Mouse (Mus musculus): ENCODE data around the gene Cntn5.

The Cntn5 gene

GRCm38 (mm10) chr9:9899070-9899469 is 1005.5 kb downstream of the Cntn5 start:
- DNase-seq (ENCODE audit: low spot score) = no peak

- DNase-seq (ENCODE audit: low spot score) = no peak
These were observed 1018.4 kb downstream of the Cntn5 start for GRCm38 (mm10) chr9:9886210-9886609.

GRCm38 (mm10) chr9:9882779-9883383 is 1021.7 kb downstream of the Cntn5 start:
- no peak for DNase-seq (ENCODE audit: low spot score)

GRCm38 (mm10) chr9:9872112-9873035 is 1032.2 kb downstream of the Cntn5 start:
- no peak for DNase-seq (ENCODE audit: low spot score)

- no peak for DNase-seq (ENCODE audit: low spot score)
These were observed 1043.9 kb downstream of the Cntn5 start for GRCm38 (mm10) chr9:9860631-9861030.

GRCm38 (mm10) chr9:9859323-9859722 is 1045.3 kb downstream of the Cntn5 start:
- DNase-seq (ENCODE audit: low spot score) = no peak

DNA sequence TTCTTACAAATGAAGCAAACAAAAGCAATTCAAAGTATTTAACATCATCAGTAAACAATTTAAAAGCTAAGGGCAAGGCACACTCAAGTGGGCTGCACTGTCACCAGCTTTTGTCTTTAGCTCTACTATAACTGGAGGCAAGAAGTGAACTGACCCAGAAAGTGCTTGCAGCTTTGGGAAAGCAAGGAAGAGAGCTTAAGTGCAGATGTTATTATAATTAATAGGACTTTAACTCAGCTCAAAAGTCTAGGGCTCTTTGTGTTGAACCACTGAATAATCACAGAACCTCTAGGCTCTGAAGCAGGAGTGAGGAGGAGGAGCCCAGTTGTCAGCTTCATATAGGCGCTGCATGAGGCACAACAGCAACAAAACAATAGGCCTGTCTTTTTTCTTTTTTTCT is 1049.8 kb downstream of the Cntn5 start:
- no peak for DNase-seq (ENCODE audit: low spot score)

- DNase-seq (ENCODE audit: low spot score) = no peak
These were observed 1074.3 kb downstream of the Cntn5 start for GRCm38 (mm10) chr9:9830231-9830630.

DNA sequence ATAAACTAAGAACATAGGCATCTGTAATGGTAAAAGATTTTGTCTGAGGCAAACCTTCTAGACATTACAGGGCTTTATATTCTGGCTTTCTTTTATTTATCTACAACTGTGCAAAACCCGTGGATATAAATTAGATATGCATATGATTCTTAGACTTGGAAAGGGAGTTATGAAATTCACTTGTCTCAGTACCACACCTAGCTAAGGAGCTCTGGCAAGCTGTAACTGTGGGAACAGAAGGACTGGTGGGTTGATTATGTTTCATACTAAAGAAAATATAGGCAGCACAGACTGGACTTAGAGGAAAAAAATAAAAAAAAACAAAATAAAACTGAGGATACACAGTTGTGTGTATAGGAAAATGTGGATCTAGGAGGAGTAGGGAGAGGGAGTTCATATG is 1084.6 kb downstream of the Cntn5 start:
- DNase-seq (ENCODE audit: low spot score) = no peak

GRCm38 (mm10) chr9:9817477-9817876 is 1087.1 kb downstream of the Cntn5 start:
- DNase-seq (ENCODE audit: low spot score) = no peak

GRCm38 (mm10) chr9:9799546-9799945 is 1105.0 kb downstream of the Cntn5 start:
- no peak for DNase-seq (ENCODE audit: low spot score)

DNA sequence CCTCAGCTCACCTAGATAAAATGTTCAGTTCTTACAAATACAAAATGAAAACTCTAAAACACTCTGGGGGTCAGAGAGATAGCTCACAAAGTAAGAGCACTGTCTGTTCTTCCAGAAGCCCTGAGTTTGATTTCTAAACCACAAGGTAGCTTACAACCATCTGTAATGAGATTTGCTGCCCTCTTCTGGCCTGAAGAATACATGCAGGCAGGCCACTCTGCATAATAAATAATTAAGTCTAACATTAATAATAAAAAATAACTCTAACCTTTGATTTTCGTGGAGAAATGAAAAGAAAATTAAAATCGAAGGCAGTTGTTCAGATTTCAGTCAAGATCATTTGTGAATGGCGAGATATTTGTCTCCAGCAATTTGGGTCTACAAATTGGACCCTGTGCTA is 1120.9 kb downstream of the Cntn5 start:
- no peak for DNase-seq (ENCODE audit: low spot score)

- DNase-seq (ENCODE audit: low spot score) = no peak
These were observed 1123.3 kb downstream of the Cntn5 start for GRCm38 (mm10) chr9:9781157-9781884.

DNA sequence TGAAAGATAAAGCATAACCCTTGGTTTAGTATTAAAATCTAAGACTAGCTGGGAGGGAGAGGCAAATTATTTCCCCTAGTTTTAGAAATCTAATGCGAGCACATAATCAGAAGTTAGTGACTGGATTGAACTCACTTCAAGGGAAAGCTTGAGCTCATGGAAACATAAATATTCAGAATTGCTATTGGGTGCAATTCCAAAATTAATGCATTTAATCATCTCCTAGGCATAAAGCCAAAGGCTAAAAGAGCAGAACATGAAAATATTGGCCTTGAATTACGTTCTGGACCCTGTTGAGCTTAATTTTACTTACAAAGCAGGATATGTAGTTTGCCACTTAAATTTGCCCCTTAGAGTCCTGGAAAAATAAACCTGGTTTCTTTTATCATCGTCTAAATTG is 1124.9 kb downstream of the Cntn5 start:
- DNase-seq (ENCODE audit: low spot score) = no peak

DNA sequence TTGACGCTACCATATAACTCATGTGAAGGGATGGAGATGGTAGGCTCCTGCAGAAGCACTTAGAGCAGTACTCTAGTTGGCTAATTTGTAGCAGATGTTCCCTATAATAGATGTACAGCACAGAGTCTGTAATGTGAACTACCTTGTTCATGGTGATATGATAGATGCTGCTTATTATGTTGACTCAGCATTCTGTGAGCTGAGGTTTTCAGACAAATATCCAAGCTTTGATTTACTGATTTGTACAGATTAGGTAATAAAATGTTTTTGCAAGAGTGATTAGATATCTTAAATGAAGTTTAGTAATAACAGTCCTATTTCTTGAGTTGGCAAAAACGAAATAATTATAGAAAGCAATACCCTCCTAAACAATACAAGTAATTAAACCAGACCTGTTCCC is 1133.8 kb downstream of the Cntn5 start:
- DNase-seq (ENCODE audit: low spot score) = no peak

DNA sequence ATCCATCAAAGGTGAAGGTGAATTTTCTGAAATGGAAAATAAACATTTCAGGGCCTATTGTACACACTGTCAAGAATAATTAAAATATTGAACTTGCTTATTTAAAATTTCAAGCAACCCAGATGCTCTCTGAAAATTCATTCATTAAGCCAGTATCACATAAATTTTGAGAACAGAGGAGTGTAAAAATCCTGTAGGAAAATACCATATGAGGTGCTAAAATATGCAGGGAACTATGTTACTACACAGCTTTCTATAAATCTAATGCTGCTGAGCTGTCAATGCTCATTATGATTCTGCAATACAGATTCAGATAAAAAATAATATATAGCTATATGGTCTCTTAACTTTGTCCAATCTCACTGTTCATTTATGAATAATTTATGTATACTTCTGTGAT is 1134.9 kb downstream of the Cntn5 start:
- DNase-seq (ENCODE audit: low spot score) = no peak

DNA sequence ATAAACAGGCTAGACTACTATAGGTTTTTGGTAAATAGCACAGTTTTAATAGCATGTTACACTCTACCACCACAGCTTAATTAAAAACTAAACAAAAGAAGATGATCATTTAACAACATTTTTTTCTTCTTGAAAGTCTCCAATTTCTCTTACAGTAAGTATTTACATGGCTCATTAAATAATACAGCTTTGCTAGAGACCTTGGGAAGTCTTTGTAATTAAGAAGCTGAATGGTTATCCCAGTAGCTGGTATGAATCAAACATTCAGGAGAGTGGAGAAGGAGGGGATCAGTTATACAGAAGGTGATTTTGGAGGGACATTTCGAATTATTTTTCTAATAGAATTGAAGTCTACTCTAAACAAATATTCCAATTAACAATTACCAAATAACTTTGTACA is 1186.4 kb downstream of the Cntn5 start:
- no peak for DNase-seq (ENCODE audit: low spot score)

DNA sequence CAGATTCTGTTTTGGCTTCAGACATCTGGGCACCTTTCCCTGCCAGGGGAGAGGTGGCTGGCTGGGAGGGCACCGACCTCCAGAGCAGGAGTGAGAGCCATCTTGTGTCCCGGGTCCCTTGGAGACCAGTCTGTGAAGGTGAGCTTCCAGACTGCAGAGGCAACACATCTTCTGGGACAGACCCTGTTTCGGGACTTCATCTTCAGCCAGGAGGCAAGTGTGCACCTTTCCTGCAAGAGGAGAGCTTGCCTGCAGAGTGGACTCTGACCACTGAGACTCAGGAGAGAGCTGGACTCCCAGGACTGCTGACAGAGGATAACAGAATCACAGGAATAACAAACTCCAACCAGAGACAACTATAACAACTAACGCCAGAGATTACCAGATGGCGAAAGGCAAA is 1195.9 kb downstream of the Cntn5 start:
- DNase-seq (ENCODE audit: low spot score) = no peak

DNA sequence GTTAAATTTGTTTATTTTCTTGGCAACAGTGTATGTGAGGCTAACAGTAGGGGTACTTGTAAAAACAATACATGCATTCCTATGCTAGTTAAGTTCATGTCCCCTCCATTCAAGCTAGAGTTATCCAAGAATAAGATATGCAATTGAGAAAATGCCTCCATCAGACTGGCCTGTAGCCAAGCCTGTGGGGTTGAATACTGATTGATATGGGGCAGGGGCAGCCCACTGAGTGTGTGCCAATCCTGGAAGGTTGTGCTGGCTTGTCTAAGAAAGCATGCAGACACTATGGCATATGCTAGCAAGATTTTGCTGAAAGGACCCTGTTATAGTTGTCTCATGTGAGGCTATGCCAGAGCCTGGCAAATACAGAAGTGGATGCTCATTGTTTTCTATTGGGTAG is 1196.8 kb downstream of the Cntn5 start:
- DNase-seq (ENCODE audit: low spot score) = no peak

- no peak for DNase-seq (ENCODE audit: low spot score)
These were observed 1199.4 kb downstream of the Cntn5 start for GRCm38 (mm10) chr9:9705180-9705579.

DNA sequence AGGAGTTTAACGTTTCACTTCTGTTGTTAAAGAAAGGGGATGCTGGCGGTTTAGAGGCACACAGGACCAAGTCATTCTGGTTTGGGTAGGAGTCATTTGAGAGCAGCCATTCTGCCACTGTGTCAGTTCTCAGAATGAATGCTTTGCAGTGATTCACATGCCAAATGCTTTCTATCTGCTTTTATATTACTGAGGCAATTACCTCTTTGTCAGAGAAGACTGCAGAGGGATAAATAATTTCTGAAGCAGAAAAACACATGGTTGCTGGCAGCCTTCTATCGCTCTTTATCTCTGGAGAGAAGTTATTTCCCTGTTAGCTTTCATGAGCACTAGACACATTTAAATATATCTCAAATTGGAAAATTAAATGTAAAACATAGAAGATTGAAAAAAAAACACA is 1207.9 kb downstream of the Cntn5 start:
- DNase-seq (ENCODE audit: low spot score) = no peak

DNA sequence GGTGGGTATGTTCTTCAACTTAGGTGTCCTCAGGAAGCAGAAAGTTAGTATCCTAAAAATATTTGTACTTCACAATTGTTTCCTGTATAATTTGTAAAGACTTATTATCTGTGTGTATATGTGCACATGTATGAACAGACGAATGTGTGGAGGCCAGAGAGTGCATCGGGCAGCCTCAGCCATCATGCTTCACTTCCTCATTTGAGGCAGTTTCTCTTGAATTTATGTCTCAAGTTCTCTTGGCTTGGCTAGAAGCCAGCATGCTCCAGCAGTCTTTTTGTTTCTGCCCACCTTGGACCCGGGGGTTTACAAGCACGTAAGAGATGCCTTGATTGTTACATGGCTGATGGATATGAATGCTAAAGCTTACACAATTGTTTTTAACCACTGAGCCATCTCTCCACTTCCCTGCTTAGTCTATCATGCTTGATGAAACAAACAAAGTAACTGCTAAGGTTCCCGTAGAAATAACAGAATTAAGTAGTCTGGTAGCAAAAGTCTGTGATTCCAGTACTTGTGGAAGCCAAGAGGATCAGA is 1222.2 kb downstream of the Cntn5 start:
- no peak for DNase-seq (ENCODE audit: low spot score)

- no peak for DNase-seq (ENCODE audit: low spot score)
These were observed 1228.5 kb downstream of the Cntn5 start for GRCm38 (mm10) chr9:9676078-9676477.
